Comparison of ENCODE assay signal across 9 mouse cellular contexts in genomic region chr13:23556906-23557305, GRCm38 (mm10). TPM values are rescaled to one million over a fixed set of nuclear protein-coding genes. Genes with fewer than 3 reads are reported as not detected.
DNase-seq lines count a peak whose midpoint lies in the region; ATAC-seq and TF ChIP-seq lines count a peak whose summit lies in the region.
"Had no signal": no experiment of that assay in that cellular context is flagged by ENCODE, and none has a peak within 500 bp of the region (broad histone marks: within the 10 kb centered on the region; RNA-seq: fewer than 3 reads in every experiment).

No protein-coding gene starts in this region.

- peak overlapping the region; percentile 33 for H3K27ac ChIP-seq in forebrain, embryonic 11.5 days (ENCODE audit: low read depth, low read length)
- H3K27ac ChIP-seq in forebrain, embryonic 16.5 days (ENCODE audit: low read length): no peak overlapping the region
- H3K27ac ChIP-seq in midbrain, embryonic 10.5 days (replicated peaks): peak overlapping the region; percentile 98
- no peak overlapping the region for H3K27ac ChIP-seq in midbrain, postnatal 0 days (ENCODE audit: low read depth, low read length)
- H3K27ac ChIP-seq in limb, embryonic 14.5 days (replicated peaks; ENCODE audit: low read depth, low read length): peak overlapping the region; percentile 59; the same call in 1 of the 2 replicates

- H3K4me3 ChIP-seq in forebrain, embryonic 11.5 days (ENCODE audit: low read depth, low read length): no peak overlapping the region
- H3K4me3 ChIP-seq in forebrain, embryonic 16.5 days (replicated peaks; ENCODE audit: low read length): no peak overlapping the region
- peak overlapping the region; percentile 75; the same call in 1 of the 2 replicates for H3K4me3 ChIP-seq in midbrain, embryonic 10.5 days
- H3K4me3 ChIP-seq in midbrain, postnatal 0 days (ENCODE audit: low read depth, low read length): no peak overlapping the region
- no peak overlapping the region for H3K4me3 ChIP-seq in limb, embryonic 14.5 days (replicated peaks; ENCODE audit: low read length)

- peak overlapping the region; percentile 29; the same call in 1 of the 2 replicates for H3K9ac ChIP-seq in forebrain, embryonic 11.5 days (ENCODE audit: low read length)
- H3K9ac ChIP-seq in forebrain, embryonic 16.5 days (replicated peaks; ENCODE audit: low read depth, low read length): no peak overlapping the region
- H3K9ac ChIP-seq in midbrain, postnatal 0 days (replicated peaks; ENCODE audit: low read length, poor library complexity, severe bottlenecking): no peak overlapping the region
- H3K9ac ChIP-seq in limb, embryonic 14.5 days (ENCODE audit: low read depth, low read length, severe bottlenecking): no peak overlapping the region

- ATAC-seq in forebrain, embryonic 11.5 days (replicated peaks; ENCODE audit: low FRiP score): no peak
- no peak for ATAC-seq in forebrain, embryonic 16.5 days
- ATAC-seq in midbrain, postnatal 0 days (ENCODE audit: low FRiP score): no peak
- ATAC-seq in limb, embryonic 14.5 days (ENCODE audit: low FRiP score, low read depth): no peak
- ATAC-seq in erythroid progenitor cell, adult 5-6 weeks (replicated peaks; ENCODE audit: low FRiP score, poor library complexity, severe bottlenecking): no peak

- no peak for DNase-seq in forebrain, embryonic 11.5 days (ENCODE audit: low spot score)
- DNase-seq in midbrain, embryonic 10.5 days (ENCODE audit: low spot score): no peak
- DNase-seq in midbrain, postnatal 0 days (ENCODE audit: low spot score): no peak
- DNase-seq in limb, embryonic 14.5 days (ENCODE audit: low spot score): no peak
- DNase-seq in spleen, postnatal 4 days (ENCODE audit: low spot score in 2 of 2): no peak
- DNase-seq in adrenal gland, postnatal 4 days (ENCODE audit: low spot score in 2 of 2): no peak
- DNase-seq: adrenal gland, postnatal 14 days had no signal

- 69% methylated on average over 3 of the region's 3 CpGs for WGBS in forebrain, embryonic 11.5 days
- WGBS in forebrain, embryonic 16.5 days: 60% methylated on average over 3 of the region's 3 CpGs
- WGBS in midbrain, embryonic 10.5 days: 67% methylated on average over 3 of the region's 3 CpGs
- WGBS in midbrain, postnatal 0 days: 71% methylated on average over 3 of the region's 3 CpGs
- 65% methylated on average over 3 of the region's 3 CpGs for whole genome bisulfite sequencing in limb, embryonic 14.5 days

- no peaks in the 10 kb centered on the region for H3K9me3 ChIP-seq in forebrain, embryonic 11.5 days (ENCODE audit: control insufficient read depth, low read length)
- H3K9me3 ChIP-seq in forebrain, embryonic 16.5 days (ENCODE audit: control insufficient read depth, low read length): no peaks in the 10 kb centered on the region
- no peaks in the 10 kb centered on the region for H3K9me3 ChIP-seq in midbrain, embryonic 10.5 days (replicated peaks)
- H3K9me3 ChIP-seq in midbrain, postnatal 0 days (ENCODE audit: low read length): no peaks in the 10 kb centered on the region
- no peaks in the 10 kb centered on the region for H3K9me3 ChIP-seq in limb, embryonic 14.5 days (ENCODE audit: control insufficient read depth, low read length)

- TF ChIP-seq CTCF in midbrain, postnatal 0 days (IDR thresholded peaks at IDR 0.05): no peak

- no peak overlapping the region for H3K4me2 ChIP-seq in forebrain, embryonic 11.5 days (ENCODE audit: low read depth, low read length, severe bottlenecking)
- no peak overlapping the region for H3K4me2 ChIP-seq in forebrain, embryonic 16.5 days (ENCODE audit: low read length)
- H3K4me2 ChIP-seq in midbrain, postnatal 0 days (ENCODE audit: low read depth, low read length, poor library complexity, severe bottlenecking): no peak overlapping the region
- H3K4me2 ChIP-seq in limb, embryonic 14.5 days (replicated peaks; ENCODE audit: low read depth, low read length, severe bottlenecking): peak overlapping the region; percentile 94; the same call in 1 of the 2 replicates

- TF ChIP-seq POLR2A in limb, embryonic 14.5 days (IDR thresholded peaks at IDR 0.05; ENCODE audit: borderline replicate concordance, extremely low read depth, insufficient read depth, insufficient read length): no peak

- peaks cover 2% of the 10 kb centered on the region; the same call in 1 of the 2 replicates for H3K4me1 ChIP-seq in forebrain, embryonic 11.5 days (replicated peaks; ENCODE audit: control insufficient read depth, insufficient read depth, low read length)
- H3K4me1 ChIP-seq in forebrain, embryonic 16.5 days (replicated peaks; ENCODE audit: control insufficient read depth, insufficient read depth, low read length): peaks cover 14% of the 10 kb centered on the region
- peaks cover 33% of the 10 kb centered on the region for H3K4me1 ChIP-seq in midbrain, embryonic 10.5 days
- peaks cover 2% of the 10 kb centered on the region; the same call in 1 of the 2 replicates for H3K4me1 ChIP-seq in midbrain, postnatal 0 days (ENCODE audit: insufficient read depth, low read length)
- H3K4me1 ChIP-seq in limb, embryonic 14.5 days (ENCODE audit: control insufficient read depth, insufficient read depth, low read length): peaks cover 17% of the 10 kb centered on the region

- H3K36me3 ChIP-seq in forebrain, embryonic 11.5 days (ENCODE audit: control insufficient read depth, insufficient read depth, low read length): no peaks in the 10 kb centered on the region
- no peaks in the 10 kb centered on the region for H3K36me3 ChIP-seq in forebrain, embryonic 16.5 days (ENCODE audit: control insufficient read depth, insufficient read depth)
- no peaks in the 10 kb centered on the region for H3K36me3 ChIP-seq in midbrain, embryonic 10.5 days
- H3K36me3 ChIP-seq in midbrain, postnatal 0 days (ENCODE audit: insufficient read depth, low read length): no peaks in the 10 kb centered on the region
- no peaks in the 10 kb centered on the region for H3K36me3 ChIP-seq in limb, embryonic 14.5 days (ENCODE audit: control insufficient read depth, insufficient read depth, low read length)

- no peaks in the 10 kb centered on the region for H3K27me3 ChIP-seq in forebrain, embryonic 11.5 days (ENCODE audit: control insufficient read depth, insufficient read depth, low read length)
- H3K27me3 ChIP-seq in forebrain, embryonic 16.5 days (replicated peaks; ENCODE audit: control insufficient read depth, insufficient read depth, low read length): no peaks in the 10 kb centered on the region
- H3K27me3 ChIP-seq in midbrain, embryonic 10.5 days (ENCODE audit: low read depth, poor library complexity, severe bottlenecking): no peaks in the 10 kb centered on the region
- H3K27me3 ChIP-seq in midbrain, postnatal 0 days (ENCODE audit: insufficient read depth, low read length): no peaks in the 10 kb centered on the region
- no peaks in the 10 kb centered on the region for H3K27me3 ChIP-seq in limb, embryonic 14.5 days (ENCODE audit: control insufficient read depth, insufficient read depth, low read length)

RNA-seq across cellular contexts. Expression of gene Hist1h1d, which starts 3.8 kb away (rescaled TPM):
- 0.87 and 0.92 TPM in 2 replicates for polyA plus RNA-seq in forebrain, embryonic 11.5 days (2014; fragmentation: Nextera tagmentation; extraction: Ambion mirVana)
- 0.15 and 0.22 TPM in 2 replicates for polyA plus RNA-seq in forebrain, embryonic 16.5 days (2015; fragmentation: Nextera tagmentation; extraction: Ambion mirVana)
- polyA plus RNA-seq in midbrain, embryonic 10.5 days (2016; fragmentation: Nextera tagmentation; extraction: Ambion mirVana): 0.58 and 0.63 TPM in 2 replicates
- total RNA-seq in midbrain, postnatal 0 days (2014; rRNA removed): 21.3 and 23.4 TPM in 2 replicates
- polyA plus RNA-seq in midbrain, postnatal 0 days (2015; fragmentation: Nextera tagmentation; extraction: Ambion mirVana): 0.04 and 0.07 TPM in 2 replicates
- 0.50 and 0.62 TPM in 2 replicates for polyA plus RNA-seq in limb, embryonic 14.5 days (2012; rRNA removed)
- polyA plus RNA-seq in limb, embryonic 14.5 days (2014; fragmentation: Nextera tagmentation; extraction: Ambion mirVana): 0.47 and 0.61 TPM in 2 replicates
- 59.1 and 59.8 TPM in 2 replicates for total RNA-seq in erythroid progenitor cell, adult 5-6 weeks (2015; ENCODE audit: low replicate concordance)
- total RNA-seq in erythroid progenitor cell, adult 5-6 weeks (2017; ENCODE audit: low replicate concordance): 587 and 674 TPM in 2 replicates
- 10 to 100 TPM; 48.3 to 57.6 TPM for total RNA-seq in adrenal gland, postnatal 4 days (2021)

RNA-seq across cellular contexts. Expression of gene Hist1h3e, which starts 5.3 kb away (rescaled TPM):
- 6.7 and 10.4 TPM in 2 replicates for polyA plus RNA-seq in forebrain, embryonic 11.5 days (2014; fragmentation: Nextera tagmentation; extraction: Ambion mirVana)
- polyA plus RNA-seq in forebrain, embryonic 16.5 days (2015; fragmentation: Nextera tagmentation; extraction: Ambion mirVana): 2.0 and 3.4 TPM in 2 replicates
- polyA plus RNA-seq in midbrain, embryonic 10.5 days (2016; fragmentation: Nextera tagmentation; extraction: Ambion mirVana): 5.1 and 7.2 TPM in 2 replicates
- total RNA-seq in midbrain, postnatal 0 days (2014; rRNA removed): 203 and 384 TPM in 2 replicates
- polyA plus RNA-seq in midbrain, postnatal 0 days (2015; fragmentation: Nextera tagmentation; extraction: Ambion mirVana): 1.2 and 1.9 TPM in 2 replicates
- polyA plus RNA-seq in limb, embryonic 14.5 days (2012; rRNA removed): 36.1 and 54.1 TPM in 2 replicates
- 6.7 and 7.0 TPM in 2 replicates for polyA plus RNA-seq in limb, embryonic 14.5 days (2014; fragmentation: Nextera tagmentation; extraction: Ambion mirVana)
- total RNA-seq in erythroid progenitor cell, adult 5-6 weeks (2015; ENCODE audit: low replicate concordance): 238 and 264 TPM in 2 replicates
- 387 and 422 TPM in 2 replicates for total RNA-seq in erythroid progenitor cell, adult 5-6 weeks (2017; ENCODE audit: low replicate concordance)
- total RNA-seq in adrenal gland, postnatal 4 days (2021): 100 to 1,000 TPM; 399 to 448 TPM

RNA-seq across cellular contexts. Expression of gene Hist1h4f, which starts 5.5 kb away (rescaled TPM):
- 1.2 and 1.3 TPM in 2 replicates for polyA plus RNA-seq in forebrain, embryonic 11.5 days (2014; fragmentation: Nextera tagmentation; extraction: Ambion mirVana)
- polyA plus RNA-seq in forebrain, embryonic 16.5 days (2015; fragmentation: Nextera tagmentation; extraction: Ambion mirVana): not detected in 2 replicates
- 1.7 TPM in 1 of 2 replicates, not detected in the other for polyA plus RNA-seq in midbrain, embryonic 10.5 days (2016; fragmentation: Nextera tagmentation; extraction: Ambion mirVana)
- total RNA-seq in midbrain, postnatal 0 days (2014; rRNA removed): 684 and 753 TPM in 2 replicates
- polyA plus RNA-seq in midbrain, postnatal 0 days (2015; fragmentation: Nextera tagmentation; extraction: Ambion mirVana): not detected in 2 replicates
- polyA plus RNA-seq in limb, embryonic 14.5 days (2012; rRNA removed): 13.7 and 21.4 TPM in 2 replicates
- polyA plus RNA-seq in limb, embryonic 14.5 days (2014; fragmentation: Nextera tagmentation; extraction: Ambion mirVana): 2.6 and 2.8 TPM in 2 replicates
- 838 and 1,105 TPM in 2 replicates for total RNA-seq in erythroid progenitor cell, adult 5-6 weeks (2015; ENCODE audit: low replicate concordance)
- 7,675 and 12,079 TPM in 2 replicates for total RNA-seq in erythroid progenitor cell, adult 5-6 weeks (2017; ENCODE audit: low replicate concordance)
- total RNA-seq in adrenal gland, postnatal 4 days (2021): 100 to 1,000 TPM; 899 to 983 TPM

RNA-seq across cellular contexts. Expression of gene Hist1h3f, which starts 13.1 kb away (rescaled TPM):
- 0.92 and 1.4 TPM in 2 replicates for polyA plus RNA-seq in forebrain, embryonic 11.5 days (2014; fragmentation: Nextera tagmentation; extraction: Ambion mirVana)
- polyA plus RNA-seq in forebrain, embryonic 16.5 days (2015; fragmentation: Nextera tagmentation; extraction: Ambion mirVana): 0.30 and 0.61 TPM in 2 replicates
- polyA plus RNA-seq in midbrain, embryonic 10.5 days (2016; fragmentation: Nextera tagmentation; extraction: Ambion mirVana): 1.1 and 1.5 TPM in 2 replicates
- 154 and 239 TPM in 2 replicates for total RNA-seq in midbrain, postnatal 0 days (2014; rRNA removed)
- 0.21 and 0.23 TPM in 2 replicates for polyA plus RNA-seq in midbrain, postnatal 0 days (2015; fragmentation: Nextera tagmentation; extraction: Ambion mirVana)
- 4.1 and 7.4 TPM in 2 replicates for polyA plus RNA-seq in limb, embryonic 14.5 days (2012; rRNA removed)
- polyA plus RNA-seq in limb, embryonic 14.5 days (2014; fragmentation: Nextera tagmentation; extraction: Ambion mirVana): 0.65 and 1.00 TPM in 2 replicates
- 145 and 158 TPM in 2 replicates for total RNA-seq in erythroid progenitor cell, adult 5-6 weeks (2015; ENCODE audit: low replicate concordance)
- total RNA-seq in erythroid progenitor cell, adult 5-6 weeks (2017; ENCODE audit: low replicate concordance): 262 and 310 TPM in 2 replicates
- 100 to 1,000 TPM; 150 to 177 TPM for total RNA-seq in adrenal gland, postnatal 4 days (2021)

RNA-seq across cellular contexts. Expression of gene Hist1h2bh, which starts 13.7 kb away (rescaled TPM):
- 0.85 and 1.2 TPM in 2 replicates for polyA plus RNA-seq in forebrain, embryonic 11.5 days (2014; fragmentation: Nextera tagmentation; extraction: Ambion mirVana)
- polyA plus RNA-seq in forebrain, embryonic 16.5 days (2015; fragmentation: Nextera tagmentation; extraction: Ambion mirVana): 0.23 and 0.47 TPM in 2 replicates
- polyA plus RNA-seq in midbrain, embryonic 10.5 days (2016; fragmentation: Nextera tagmentation; extraction: Ambion mirVana): 1.00 and 1.0 TPM in 2 replicates
- total RNA-seq in midbrain, postnatal 0 days (2014; rRNA removed): 8.7 and 34.2 TPM in 2 replicates
- 0.16 TPM in 1 of 2 replicates, not detected in the other for polyA plus RNA-seq in midbrain, postnatal 0 days (2015; fragmentation: Nextera tagmentation; extraction: Ambion mirVana)
- polyA plus RNA-seq in limb, embryonic 14.5 days (2012; rRNA removed): 5.2 and 6.1 TPM in 2 replicates
- polyA plus RNA-seq in limb, embryonic 14.5 days (2014; fragmentation: Nextera tagmentation; extraction: Ambion mirVana): 0.48 and 0.57 TPM in 2 replicates
- 90.1 and 113 TPM in 2 replicates for total RNA-seq in erythroid progenitor cell, adult 5-6 weeks (2015; ENCODE audit: low replicate concordance)
- 325 and 367 TPM in 2 replicates for total RNA-seq in erythroid progenitor cell, adult 5-6 weeks (2017; ENCODE audit: low replicate concordance)
- 10 to 100 TPM; 29.4 to 38.7 TPM for total RNA-seq in adrenal gland, postnatal 4 days (2021)

Comparison
In these comparisons a context has a peak if more than half of its experiments do, and no peak if none do; other contexts are left out.
1. H3K27ac ChIP-seq: peak in forebrain, embryonic 11.5 days (single experiment), midbrain, embryonic 10.5 days (single experiment) and limb, embryonic 14.5 days (single experiment); none in forebrain, embryonic 16.5 days (single experiment) and midbrain, postnatal 0 days (single experiment).